Mouse (Mus musculus) cortical plate, adult 2 months (tissue): Measurements from ENCODE around the gene Ufsp2.

Source experiments
- CTCF ChIP-seq: fragments of 200-500 bp; IDR thresholded peaks from 2 replicates; pipeline ENCODE4 v1.5.1; 2011; ENCODE audit warnings: mild to moderate bottlenecking, control low read depth, low read length; ENCODE audit not compliant: insufficient read depth; ENCODE audit errors: extremely low read depth
- POLR2A ChIP-seq: fragments of 200-500 bp; IDR thresholded peaks from 2 replicates; pipeline ENCODE4 v1.6.1; 2011; ENCODE audit warnings: mild to moderate bottlenecking, low read length, control low read depth; ENCODE audit not compliant: insufficient read depth; ENCODE audit errors: extremely low read depth

DNA sequence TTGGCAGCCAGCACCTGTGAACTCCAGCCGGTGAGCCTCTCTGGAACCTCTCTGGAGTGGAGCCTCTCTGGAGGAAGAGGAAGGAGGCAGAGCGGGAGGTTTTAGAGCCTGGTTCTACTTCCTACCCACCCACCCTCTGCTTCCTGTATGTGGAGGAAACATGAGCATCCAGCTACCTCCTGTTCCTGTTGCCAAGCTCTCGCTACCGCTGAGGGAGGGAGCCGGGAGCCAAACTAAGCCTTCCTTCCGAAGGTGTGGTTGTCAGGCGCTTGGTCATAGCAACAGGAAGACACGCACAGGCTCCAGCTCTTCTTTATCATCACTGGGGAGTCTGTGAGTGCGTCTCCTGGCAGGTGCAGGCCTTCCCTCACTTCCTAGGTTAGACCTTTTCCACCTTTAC, 46.9 kb downstream of the Ufsp2 start:
- TF ChIP-seq CTCF: no peak
- no peak for TF ChIP-seq POLR2A
